Mouse (Mus musculus) C2C12 (cell line): ENCODE data around the gene Wdr74.

Experiments
- CTCF ChIP-seq: IDR thresholded peaks from one replicate; pipeline ENCODE4 v1.5.1; 2011; ENCODE audit not compliant: control insufficient read depth, insufficient read depth, insufficient read length
- MAX ChIP-seq: IDR thresholded peaks from one replicate; pipeline ENCODE4 v1.6.1; 2011; ENCODE audit warnings: mild to moderate bottlenecking, control low read depth
- MYOD1 ChIP-seq: IDR thresholded peaks from one replicate; pipeline ENCODE4 v1.6.1; 2011; ENCODE audit warnings: low read depth; ENCODE audit not compliant: control insufficient read depth, insufficient read length

DNA sequence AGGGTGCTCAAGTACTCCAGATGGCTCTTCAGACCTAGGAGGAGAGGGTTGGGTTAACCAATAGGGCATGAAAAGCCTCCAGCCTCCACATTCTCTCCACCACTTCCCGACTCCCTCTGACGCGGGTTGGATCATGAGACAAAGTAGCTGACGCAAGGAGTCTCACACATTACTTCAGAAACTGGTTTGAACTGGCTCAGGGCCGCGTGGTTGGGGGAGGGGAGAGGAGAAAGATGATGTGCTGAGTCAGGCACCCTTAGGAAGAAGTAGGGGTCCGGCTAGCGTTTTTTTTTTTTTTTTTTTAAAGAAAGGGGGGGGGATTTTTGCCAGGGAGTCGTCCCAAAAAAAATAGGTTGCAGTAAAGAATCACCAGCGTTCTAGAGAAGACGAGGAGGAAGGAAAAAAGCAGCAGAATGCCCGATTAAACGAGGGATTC, 22.7 kb upstream of the Wdr74 start:
- peak; percentile 78 for TF ChIP-seq MAX
- no peak for TF ChIP-seq MYOD1
- no peak for TF ChIP-seq CTCF
